Mouse (Mus musculus): Measurements from ENCODE around the gene Ccdc180.

Ccdc180 gene

DNA sequence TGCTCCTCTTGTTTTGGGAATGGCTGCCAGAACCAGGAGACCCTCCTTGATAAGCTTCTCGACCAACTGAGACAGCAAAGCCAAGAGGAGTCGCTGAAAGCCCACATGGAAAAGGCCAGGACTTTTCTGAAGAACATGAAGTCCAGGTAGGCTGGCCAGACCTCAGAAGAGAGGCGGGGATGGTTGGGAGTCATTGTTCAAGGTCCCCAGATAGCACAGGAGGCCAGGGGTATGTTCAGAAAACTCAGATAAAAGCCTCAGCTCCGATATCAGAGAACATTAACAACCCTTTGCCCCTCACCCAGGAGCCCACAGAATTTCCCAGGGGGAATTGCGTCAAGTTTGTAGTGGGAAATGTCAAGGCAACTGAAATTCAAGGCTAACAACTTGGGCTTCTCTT lies 21.2 kb downstream of the Ccdc180 start:
- no peak for DNase-seq (ENCODE audit: low spot score)

DNA sequence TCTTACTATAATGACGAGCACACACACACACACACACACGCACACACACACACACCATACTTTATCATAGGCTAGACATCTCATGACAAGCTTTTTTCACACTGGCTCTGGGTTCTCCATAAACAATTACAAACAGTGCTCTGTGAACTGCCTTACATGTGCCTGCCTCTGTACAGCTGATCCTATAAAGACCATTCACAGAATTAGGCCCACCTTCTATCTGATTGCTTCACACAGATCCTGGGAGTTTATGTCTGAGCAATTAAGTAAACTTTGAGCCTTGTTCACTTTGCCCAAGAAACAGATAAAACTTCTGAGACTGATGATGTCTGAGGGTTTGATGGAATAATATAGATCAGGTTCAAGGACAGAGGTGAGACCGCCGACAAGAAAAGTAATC lies 21.8 kb downstream of the Ccdc180 start:
- no peak for DNase-seq (ENCODE audit: low spot score)

DNA sequence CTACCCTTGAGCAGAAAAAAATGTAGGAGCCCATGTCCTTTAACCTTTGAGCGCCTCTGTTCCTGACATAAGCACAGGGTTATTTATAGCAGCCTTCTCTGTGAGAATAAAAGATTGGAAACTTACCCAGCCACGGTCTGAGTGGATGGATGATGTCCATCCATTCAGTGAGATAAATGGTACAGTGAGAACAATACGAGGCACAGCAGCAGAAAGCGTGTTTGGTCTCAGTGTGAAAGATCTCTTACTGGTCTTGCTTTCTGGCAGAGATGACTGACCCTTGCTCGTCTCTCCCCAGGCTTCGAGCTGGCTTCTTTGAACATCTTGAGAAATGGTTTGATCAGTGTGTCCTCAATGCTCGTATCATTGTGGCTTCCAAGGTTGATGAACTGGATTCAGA lies 27.0 kb downstream of the Ccdc180 start:
- DNase-seq (ENCODE audit: low spot score): no peak

DNA sequence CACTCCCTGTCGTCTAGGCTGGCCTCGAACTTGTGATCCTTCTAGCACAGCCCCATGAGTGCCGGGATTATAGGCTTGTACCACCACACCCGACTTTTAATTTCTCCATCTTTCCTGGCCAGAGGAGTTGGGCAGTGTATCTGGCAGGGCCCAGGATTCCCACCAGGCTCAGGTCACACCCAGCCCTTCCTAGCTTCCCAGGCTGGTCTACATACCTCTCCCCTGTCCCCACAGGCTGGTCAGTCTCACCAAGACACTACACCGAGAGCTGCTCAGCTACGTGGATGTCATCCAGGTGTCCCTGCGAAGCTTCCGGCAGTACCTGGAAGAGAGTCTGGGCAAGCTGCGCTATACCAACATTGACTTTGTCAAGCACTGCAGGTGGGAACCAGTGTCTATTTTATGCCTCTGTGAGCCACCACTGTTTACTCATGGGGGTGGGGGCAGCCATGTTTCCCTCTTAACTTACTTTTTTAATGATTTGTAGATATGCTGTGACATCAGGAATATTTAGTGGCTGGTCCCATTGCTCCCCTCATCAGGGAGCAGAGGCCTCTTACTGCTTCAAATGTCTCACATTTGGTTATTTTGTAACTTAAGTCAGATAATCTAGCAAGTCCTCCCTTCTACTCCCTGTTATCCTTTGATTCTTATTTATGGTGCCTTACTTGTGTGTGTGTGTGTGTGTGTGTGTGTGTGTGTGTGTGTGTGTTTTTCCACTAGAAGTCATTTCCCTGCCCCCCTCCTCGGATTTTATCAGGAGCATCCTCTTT lies 31.7 kb downstream of the Ccdc180 start:
- no peak for DNase-seq (ENCODE audit: low spot score)

DNA sequence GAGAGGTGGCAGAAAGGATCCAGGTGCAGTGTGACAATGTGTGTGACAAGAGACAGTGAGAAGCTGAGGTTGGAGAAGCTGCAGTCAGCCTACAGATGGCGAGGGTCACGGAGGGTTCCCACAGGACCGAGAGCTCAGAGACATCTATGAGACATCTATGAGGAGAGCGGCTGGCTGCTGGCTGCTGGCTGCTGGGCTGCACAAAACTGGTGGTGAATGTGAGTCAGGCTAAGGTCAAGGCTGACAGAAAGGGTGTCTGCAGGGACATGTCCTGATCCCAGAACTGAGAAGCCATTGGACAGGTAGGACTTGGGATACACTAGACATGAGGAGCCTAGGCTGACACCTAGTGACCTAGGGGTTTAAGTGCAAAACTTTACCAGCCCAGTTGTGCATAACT lies 33.9 kb downstream of the Ccdc180 start:
- no peak for DNase-seq (ENCODE audit: low spot score)

DNA sequence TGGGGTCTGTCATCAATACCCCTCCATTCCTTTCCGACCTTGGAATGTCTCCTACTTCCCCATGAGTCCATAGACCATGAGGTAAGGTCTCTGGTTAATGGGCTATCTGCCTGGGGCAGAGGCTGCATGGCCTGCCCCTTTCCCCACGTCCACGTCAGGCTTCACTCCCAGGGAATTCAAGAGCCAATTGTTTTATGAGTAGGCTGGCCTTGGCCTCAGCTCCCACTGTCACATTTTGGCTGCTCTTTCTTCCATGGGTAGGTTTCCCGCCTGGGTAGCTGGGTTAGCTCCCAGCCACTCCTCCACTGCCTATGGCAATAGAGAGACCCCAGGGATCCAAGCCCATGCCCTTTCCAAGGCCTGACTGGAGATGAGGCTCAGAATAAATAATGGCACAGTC lies 38.5 kb downstream of the Ccdc180 start:
- DNase-seq (ENCODE audit: low spot score): no peak

DNA sequence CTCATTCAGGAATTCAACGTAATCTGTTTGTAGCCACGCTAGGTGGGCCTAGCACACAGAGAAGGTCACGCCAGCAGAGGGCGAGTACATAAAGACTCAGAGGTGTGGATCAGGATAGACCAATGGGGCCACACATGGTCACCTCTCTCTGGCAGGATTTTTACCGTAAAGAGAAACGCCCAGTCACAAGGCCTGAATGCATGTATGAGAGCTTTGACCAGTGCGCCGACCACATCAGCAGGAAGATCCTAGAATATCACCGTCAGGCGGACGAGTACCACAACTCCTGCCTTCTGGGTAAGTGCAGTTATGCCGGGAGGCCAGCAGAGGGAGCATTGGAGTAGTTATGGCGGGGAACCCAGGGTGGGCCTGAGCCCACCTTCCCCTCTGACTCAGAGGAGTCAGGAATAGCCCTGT lies 51.5 kb downstream of the Ccdc180 start:
- no peak for DNase-seq (ENCODE audit: low spot score)

DNA sequence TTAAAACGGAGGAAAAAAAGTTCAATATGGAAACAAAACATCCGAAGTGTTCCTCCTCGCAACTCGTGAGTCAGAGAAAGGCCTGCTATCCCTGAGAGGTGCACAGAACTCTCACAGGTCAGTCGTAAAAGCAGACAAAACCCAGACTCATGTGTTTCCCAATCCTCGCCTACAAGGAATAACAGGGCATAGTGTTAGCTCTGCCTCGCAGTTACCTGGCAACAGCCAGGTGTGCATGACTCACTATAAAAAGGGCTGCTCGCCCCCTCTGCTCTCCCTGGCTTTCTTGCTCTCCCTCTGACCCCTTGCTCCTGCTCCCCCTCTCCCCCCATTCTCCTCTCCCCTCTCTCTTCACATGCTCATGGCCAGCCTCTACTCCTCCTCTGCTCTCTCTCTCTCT lies 57.6 kb downstream of the Ccdc180 start:
- DNase-seq (ENCODE audit: low spot score): no peak

DNA sequence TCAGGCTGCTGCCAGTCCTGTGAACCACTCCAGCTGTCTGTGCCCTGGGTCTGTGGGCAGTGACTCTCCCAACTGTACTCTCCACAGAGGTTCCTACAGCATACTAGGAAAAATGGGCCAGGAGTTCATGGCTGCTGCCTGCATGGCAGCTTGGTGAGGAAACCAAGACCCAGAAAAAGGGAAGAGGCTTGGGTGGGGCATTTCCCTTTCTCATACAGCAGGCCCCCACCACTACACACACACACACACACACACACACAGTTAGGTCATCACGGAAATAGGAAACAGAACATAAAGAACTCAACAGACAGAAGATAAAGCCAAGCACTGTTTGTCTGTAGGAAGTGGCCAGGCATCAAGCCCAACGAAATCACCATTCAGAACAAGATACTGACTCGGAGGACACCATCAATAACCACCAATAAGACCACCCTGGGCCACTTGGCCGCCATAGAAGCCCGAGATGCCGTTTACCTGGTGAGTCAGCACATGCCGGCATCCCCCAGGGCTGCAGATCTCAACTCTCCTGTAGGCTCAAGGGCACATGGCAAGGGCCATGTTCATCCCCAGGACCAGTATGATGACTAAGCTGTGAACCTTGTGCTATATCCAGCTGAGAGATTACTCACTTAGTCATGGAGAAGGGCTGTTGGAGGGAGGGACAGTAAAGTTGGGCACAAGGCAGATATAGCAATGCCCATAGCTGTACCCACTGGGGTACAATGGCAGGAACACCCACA lies 59.2 kb downstream of the Ccdc180 start:
- peak; percentile 8 for DNase-seq (ENCODE audit: low spot score)

DNA sequence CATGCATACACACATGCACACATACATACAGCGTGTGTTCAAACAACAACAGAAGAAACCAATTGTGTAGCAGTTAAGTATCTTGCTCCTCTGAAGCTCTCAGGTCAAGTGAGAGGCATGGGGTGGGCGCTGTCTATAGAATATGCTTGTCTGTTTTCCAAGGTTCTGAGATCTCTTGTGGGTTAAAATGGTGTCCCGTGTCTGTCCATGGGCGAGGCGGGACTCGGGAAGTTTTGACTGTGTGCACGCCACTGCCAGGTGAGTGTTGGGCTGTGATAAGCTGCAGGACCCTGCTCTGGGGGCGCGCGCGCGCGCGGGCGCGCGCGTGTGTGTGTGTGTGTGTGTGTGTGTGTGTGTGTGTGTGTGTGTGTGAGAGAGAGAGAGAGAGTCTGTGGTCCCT lies 61.7 kb downstream of the Ccdc180 start:
- no peak for DNase-seq (ENCODE audit: low spot score)

DNA sequence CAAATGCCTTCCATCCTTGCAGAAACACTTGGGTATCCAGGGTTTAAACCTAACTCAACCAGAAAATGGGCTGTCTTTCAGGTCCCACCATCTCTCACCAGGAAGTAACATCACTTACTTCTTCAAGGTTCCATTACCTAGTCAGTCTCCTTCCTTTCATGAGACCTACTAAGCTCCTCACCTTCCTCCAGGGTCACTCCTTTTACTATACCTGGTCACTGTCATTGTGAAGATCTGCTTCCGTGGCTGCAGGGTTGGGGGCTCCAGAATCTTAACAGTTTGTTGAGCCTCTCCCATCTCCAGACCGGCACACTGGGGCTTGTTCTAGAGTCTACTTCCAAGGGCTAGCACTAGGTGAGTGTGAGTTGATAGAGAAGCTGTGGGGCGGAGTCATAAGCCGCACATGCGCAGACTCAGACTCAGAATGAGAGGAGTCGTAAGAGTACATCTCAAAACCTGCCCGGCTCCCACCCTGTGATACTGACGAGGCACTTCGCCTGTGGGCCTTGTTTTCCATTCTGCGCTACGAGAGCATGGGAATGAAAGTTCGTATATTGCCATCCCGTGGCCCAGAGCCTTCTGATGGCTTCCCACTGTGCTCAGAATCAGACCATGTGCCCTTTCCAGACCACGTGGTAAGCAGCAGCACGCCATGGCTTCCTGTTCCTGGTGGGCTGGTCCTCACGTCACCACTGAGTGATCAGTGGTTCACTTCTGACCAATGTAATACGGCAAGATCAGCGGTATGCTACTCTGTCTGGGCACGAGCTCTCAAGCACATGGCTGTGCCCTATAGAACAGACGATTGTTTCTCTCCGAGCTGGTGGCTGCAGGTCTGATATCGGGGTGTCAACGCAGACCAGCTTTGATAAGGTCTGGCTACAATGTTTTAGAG lies 63.2 kb downstream of the Ccdc180 start:
- DNase-seq (ENCODE audit: low spot score): no peak

DNA sequence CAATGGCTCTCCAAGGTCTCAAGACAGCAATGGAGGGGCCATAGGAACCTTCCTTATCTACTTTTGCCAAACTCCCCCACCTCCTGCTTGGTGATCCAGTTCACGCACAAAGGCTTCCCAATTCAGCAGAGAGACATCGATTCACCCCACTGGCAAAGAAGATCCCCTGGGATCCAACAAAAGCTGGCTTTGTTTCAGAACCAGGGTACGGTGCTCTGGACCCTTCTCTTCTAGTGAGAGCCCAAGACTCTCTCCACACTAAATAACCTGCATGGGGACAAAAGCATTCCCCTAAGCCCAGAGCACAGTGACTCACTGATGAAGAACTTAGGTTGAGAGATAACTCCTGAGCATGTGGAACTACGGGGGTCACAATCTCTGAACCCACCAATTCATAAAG lies 65.1 kb downstream of the Ccdc180 start:
- no peak for DNase-seq (ENCODE audit: low spot score)

DNA sequence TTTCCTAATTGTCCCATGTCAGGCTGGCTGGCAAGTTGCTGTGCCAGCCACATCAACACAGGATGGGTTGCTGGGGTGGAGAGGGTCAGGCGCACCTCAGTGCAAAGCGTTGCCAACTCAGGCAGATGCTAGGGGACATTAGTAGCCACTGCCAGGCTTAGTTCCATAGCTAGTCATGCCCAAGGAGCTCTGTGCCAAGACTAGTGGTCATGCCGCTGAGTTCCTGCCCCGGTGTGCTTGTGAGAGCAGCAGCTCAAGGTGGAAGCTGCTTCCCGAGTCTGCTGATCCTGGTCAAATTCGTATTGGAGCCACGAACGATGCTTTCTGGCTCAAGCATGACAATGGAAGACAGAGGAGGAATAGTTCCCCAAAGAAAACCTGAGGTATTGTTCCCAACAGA lies 66.0 kb downstream of the Ccdc180 start:
- DNase-seq (ENCODE audit: low spot score): no peak

DNA sequence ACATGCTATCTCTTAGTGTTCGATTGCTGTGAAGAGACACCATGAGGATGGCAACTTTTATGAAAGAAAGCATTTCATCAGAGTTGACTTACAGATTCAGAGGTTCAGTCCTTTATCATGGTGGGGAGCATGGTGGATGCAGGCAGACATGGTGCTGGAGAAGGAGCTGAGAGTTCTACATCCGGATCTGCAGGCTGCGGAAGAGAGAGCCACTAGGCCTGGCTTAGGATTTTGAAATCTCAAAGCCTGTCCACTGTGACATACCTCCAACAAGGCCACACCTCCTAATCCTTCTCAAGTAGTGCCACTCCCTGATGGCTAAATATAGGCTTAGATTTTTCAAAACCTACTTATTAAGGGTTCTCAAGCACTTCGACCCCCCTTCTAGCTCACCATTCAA lies 66.6 kb downstream of the Ccdc180 start:
- DNase-seq (ENCODE audit: low spot score): no peak

DNA sequence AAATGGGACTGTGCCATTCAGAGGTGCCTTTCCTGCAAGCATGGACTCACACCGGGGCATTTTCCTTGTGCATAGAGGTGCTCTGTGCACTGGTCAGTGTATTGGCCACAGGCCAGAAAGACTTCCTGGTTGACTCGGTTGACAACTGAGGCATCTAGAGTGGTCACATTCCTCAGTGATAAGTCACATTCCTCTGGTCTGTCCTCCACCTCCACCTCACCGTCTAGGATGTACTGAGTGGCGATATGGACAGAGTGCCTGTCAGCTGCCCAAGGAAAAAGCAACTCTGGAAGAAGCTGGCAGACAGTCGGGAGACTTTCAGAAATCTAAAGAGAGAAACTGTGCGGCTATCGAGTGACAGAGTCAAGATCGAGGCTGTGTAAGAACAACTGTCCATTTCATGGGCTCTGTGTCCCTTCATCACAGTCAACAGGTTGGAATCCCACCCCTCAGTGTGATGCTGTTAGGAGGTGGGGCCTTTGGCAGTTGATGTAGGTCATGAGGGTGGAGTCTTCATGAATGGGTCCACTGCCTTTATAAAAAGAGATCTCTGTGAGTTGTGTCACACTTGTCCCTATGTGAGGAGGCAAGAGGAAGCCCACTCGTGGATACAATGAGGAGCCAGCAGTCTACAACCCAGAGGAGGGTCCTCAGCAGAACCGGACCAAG lies 74.8 kb downstream of the Ccdc180 start, which contains the start of gene Tdrd7:
Gene Tdrd7 (plus strand): TSS at position 564 of the 669 bp plus-strand sequence.
- no peak for DNase-seq (ENCODE audit: low spot score)

DNA sequence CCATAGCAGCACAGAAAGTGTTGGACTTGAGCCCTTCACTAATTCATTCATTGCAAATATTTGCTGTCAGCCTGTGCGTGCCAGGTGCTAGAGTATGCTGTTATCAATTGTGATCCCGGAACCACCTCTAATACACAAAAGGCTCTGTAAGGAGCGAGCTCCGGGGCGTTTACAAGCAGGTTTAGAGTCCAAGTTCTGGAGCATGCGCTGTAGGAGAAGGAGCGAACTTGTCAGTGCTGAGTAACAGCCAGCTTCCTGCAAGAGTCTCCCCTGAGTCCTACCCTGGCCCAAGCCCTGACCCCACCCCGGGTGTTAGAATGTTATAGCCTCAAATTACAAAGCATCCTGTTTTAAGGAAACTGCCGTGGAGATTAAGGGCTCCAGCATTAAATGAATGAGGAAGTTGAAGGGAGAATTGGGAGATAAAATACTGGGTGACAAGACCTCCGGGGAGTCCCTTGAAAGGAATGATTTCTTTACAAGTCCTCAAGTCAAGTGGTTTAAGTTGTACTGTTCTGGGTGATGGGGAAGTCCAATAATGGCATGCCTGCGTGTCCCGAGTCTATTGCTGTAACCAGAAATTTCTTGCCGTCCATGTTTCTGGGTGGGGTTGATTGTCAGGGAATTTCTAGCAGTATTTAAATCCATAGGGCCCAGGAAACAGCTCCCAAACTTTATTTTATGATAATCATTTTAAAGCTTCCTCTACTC lies 75.8 kb downstream of the Ccdc180 start:
- DNase-seq (ENCODE audit: low spot score): no peak

DNA sequence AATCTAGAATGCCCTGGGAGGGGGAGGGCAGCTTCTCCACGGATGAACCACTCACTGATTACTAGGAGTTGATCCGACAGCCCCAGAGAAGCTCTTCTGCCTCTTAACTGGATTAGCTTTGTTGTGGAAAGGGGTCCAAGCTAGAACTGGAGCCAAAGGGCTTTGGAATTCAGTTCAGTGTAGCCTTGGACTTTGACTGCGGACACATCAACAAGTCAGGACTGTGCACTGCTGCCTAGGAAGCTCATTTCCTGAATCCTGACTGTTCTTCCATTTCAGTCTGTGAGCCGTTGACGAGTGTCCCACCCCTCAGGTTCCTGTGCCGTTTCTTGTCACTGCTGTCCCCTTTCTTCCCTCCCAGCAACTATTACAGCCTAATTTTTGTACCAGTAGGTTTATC lies 76.6 kb downstream of the Ccdc180 start:
- DNase-seq (ENCODE audit: low spot score): no peak

DNA sequence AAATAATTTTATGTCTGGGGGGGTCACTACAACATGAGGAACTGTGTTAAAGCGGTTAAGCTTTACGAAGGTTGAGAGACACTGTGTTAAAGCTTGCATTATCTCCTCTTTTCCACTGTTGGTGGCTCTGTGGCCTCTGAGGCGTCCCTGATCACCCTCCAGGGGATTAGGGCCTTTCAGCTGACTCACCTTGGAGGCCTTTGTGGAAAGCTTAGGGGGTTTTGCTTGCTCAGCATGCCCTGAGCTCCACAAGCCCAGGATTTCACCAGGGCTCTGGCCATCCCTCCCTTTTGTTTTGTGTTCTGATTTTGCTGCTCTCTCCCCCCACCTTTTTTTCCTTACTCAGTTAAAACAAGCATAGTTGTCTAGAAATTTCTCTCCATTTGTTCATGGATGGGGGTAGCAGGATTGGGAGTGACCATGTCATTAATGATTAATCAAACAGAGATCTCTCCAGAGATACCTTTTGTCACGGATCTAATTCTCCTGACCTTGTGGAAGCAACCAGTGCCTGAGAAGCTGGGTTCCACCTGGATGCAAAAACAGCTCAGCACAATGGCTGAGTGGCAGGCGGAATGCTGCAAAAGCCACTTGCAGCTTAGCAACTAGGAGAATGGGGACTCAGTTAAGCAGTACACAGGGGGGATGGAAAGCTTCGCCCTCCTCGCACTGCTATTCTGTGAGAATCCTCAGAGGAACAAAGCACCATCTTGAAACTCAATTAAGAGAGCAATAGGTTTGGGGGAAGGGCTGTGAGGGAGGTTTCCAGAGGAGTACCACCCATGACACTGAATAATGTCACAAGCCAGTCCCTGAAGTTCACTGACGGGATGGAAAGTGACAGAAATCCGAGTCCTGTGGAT lies 77.6 kb downstream of the Ccdc180 start:
- DNase-seq (ENCODE audit: low spot score): no peak

DNA sequence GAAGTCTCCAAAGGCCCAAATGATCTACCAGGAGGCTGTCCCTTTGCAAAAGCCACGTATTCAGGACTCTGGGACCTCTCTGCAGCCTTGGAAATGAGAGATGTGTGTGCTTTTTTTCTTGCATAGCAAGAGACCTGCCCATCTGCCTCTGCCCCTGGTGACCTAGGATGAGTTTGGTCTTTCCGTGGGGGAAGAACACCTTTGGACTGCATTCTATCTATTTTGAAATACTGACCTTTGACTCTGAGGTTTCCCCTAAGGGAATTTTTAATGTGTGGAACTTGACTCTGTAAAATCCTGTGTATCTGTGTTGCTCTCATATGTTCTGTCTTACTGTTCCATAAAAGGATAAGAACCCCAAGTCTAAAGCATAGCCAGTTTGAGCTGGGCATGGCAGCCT lies 78.9 kb downstream of the Ccdc180 start:
- no peak for DNase-seq (ENCODE audit: low spot score)

DNA sequence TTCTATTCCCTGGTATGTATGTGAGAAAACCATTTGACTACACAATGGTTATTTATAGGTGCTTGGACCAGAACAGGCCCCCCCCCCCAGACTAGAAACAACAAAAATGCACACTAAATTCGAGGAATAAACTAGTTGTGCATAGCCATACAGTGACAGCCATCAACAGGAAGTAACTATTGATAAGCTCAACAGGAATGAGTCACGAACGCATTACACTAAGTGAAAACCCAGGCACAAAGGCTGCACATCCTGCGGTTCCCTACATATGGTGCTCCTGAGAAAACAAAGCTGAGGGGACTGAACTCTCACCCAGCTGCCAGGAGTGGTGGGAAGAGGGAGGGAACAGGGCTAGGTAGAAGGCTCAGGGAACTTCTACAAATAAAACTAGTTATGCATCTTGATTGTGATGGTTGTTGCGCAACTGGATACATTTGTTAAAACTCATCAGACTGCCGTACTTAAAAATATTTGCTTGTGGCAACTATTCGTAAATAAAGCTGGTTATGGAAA lies 80.0 kb downstream of the Ccdc180 start:
- no peak for DNase-seq (ENCODE audit: low spot score)

Data from spleen, adult 12 weeks (tissue).